Mouse (Mus musculus) bone marrow macrophage, adult 2 months (primary cell): ENCODE results near the gene Catsper4.

Source experiments
- CTCF ChIP-seq: IDR thresholded peaks from 2 replicates; pipeline ENCODE4 v1.5.1; 2012; ENCODE audit warnings: low read depth, mild to moderate bottlenecking, low read length, moderate library complexity
- POLR2A ChIP-seq: IDR thresholded peaks from 2 replicates; pipeline ENCODE4 v1.6.1; 2012; ENCODE audit warnings: mild to moderate bottlenecking, low read depth, low read length, borderline replicate concordance

DNA sequence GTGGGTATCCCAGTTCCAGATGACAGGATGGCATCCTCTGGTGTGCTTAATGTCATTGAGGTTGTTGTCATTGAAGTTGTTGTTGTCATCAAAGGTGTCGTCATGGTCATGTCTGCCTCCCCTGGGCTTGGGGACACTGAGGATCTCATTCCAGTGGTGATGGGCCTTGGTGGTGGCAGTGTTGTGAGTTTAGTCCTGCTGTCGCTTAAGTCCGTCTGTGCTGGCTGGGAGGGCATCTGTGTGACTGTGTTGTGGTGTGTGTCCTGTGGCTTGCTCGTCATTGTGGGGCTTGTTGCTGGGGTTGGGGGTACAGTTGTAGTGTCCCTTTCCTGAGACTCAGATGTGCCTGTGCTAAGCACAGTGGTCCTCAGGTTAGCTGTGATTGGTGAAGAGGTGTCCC, 24.3 kb downstream of the Catsper4 start, which contains the start of gene Gm7534:
- TF ChIP-seq CTCF = no peak
- no peak for TF ChIP-seq POLR2A
